ENCODE assay signal across 22 mouse cellular contexts in genomic region chr11:117777111-117777510, GRCm38 (mm10). TPM values are rescaled to one million over a fixed set of nuclear protein-coding genes. Genes with fewer than 3 reads are reported as not detected.
DNase-seq lines count a peak whose midpoint lies in the region; ATAC-seq and TF ChIP-seq lines count a peak whose summit lies in the region.
"Had no signal": no experiment of that assay in that cellular context is flagged by ENCODE, and none has a peak within 500 bp of the region (broad histone marks: within the 10 kb centered on the region; RNA-seq: fewer than 3 reads in every experiment).

No protein-coding gene starts in this region.

- no peak overlapping the region for H3K4me3 ChIP-seq in kidney, postnatal 0 days (replicated peaks; ENCODE audit: low read depth, low read length)
- H3K4me3 ChIP-seq in liver, postnatal 0 days (ENCODE audit: low read depth, low read length), result 0 out of 2 replicates have a peak overlapping the region, but pooled peaks have one; percentile 9
- H3K4me3 ChIP-seq: embryonic facial prominence, embryonic 13.5 days; limb, embryonic 15.5 days; neural tube, embryonic 13.5 days had no signal

- H3K36me3 ChIP-seq in kidney, postnatal 0 days (ENCODE audit: insufficient read depth, low read length), result peaks cover 30% of the 10 kb centered on the region
- H3K36me3 ChIP-seq in liver, postnatal 0 days (replicated peaks; ENCODE audit: insufficient read depth, low read length), result peaks cover 62% of the 10 kb centered on the region
- H3K36me3 ChIP-seq: neural tube, embryonic 13.5 days had no signal

- WGBS in kidney, postnatal 0 days, result 86% methylated on average over 5 of the region's 5 CpGs
- 75% methylated on average over 5 of the region's 5 CpGs for WGBS in liver, postnatal 0 days (ENCODE audit: insufficient replicate concordance)

- H3K4me1 ChIP-seq in kidney, postnatal 0 days (replicated peaks; ENCODE audit: insufficient read depth, low read length), result peaks cover 28% of the 10 kb centered on the region
- peaks cover 23% of the 10 kb centered on the region for H3K4me1 ChIP-seq in liver, postnatal 0 days (ENCODE audit: insufficient read depth)

- no peak overlapping the region for H3K9ac ChIP-seq in kidney, postnatal 0 days (ENCODE audit: low read depth, low read length)
- H3K9ac ChIP-seq in liver, postnatal 0 days (replicated peaks), result peak overlapping the region; percentile 21; the same call in 1 of the 2 replicates
- H3K9ac ChIP-seq: embryonic facial prominence, embryonic 13.5 days; limb, embryonic 15.5 days; neural tube, embryonic 13.5 days had no signal

- no peak for TF ChIP-seq CTCF in kidney, postnatal 0 days (IDR thresholded peaks at IDR 0.05; ENCODE audit: low read depth)
- TF ChIP-seq CTCF in liver, postnatal 0 days (IDR thresholded peaks at IDR 0.05; ENCODE audit: low read depth), result no peak

- no peak overlapping the region for H3K4me2 ChIP-seq in kidney, postnatal 0 days (ENCODE audit: low read length)
- peak overlapping the region; percentile 97 for H3K4me2 ChIP-seq in liver, postnatal 0 days (ENCODE audit: low read depth, low read length)
- H3K4me2 ChIP-seq: embryonic facial prominence, embryonic 13.5 days; heart, embryonic 11.5 days; limb, embryonic 15.5 days; neural tube, embryonic 13.5 days had no signal

- H3K9me3 ChIP-seq in kidney, postnatal 0 days (replicated peaks; ENCODE audit: low read length), result no peaks in the 10 kb centered on the region
- no peaks in the 10 kb centered on the region for H3K9me3 ChIP-seq in liver, postnatal 0 days (ENCODE audit: low read length)
- H3K9me3 ChIP-seq: embryonic facial prominence, embryonic 13.5 days; limb, embryonic 15.5 days; neural tube, embryonic 13.5 days had no signal

- no peaks in the 10 kb centered on the region for H3K27me3 ChIP-seq in kidney, postnatal 0 days (ENCODE audit: insufficient read depth, low read length)
- no peaks in the 10 kb centered on the region for H3K27me3 ChIP-seq in liver, postnatal 0 days (ENCODE audit: insufficient read depth, low read length)

- no peak for ATAC-seq in kidney, postnatal 0 days (replicated peaks; ENCODE audit: low FRiP score, low read depth)
- peak; percentile 38 for ATAC-seq in activated CD4-positive, CD25-positive, alpha-beta regulatory T cell, adult 4 months
- ATAC-seq in liver, postnatal 0 days, result no peak
- ATAC-seq: hindbrain, embryonic 16.5 days; lung, postnatal 0 days had no signal

- no peak for DNase-seq in kidney, postnatal 0 days (ENCODE audit: low spot score)
- DNase-seq in kidney, adult 11 months, result no peak
- peak; percentile 15 to 22 for DNase-seq in B cell, adult 2 months
- no peak for DNase-seq in liver, postnatal 0 days
- no peak for DNase-seq in retina, postnatal 1 day
- no peak for DNase-seq in kidney, postnatal 14 days
- no peak for DNase-seq in frontal cortex, postnatal 36 days (ENCODE audit: low spot score in 2 of 2)
- DNase-seq: adrenal gland, adult 8-10 months; cerebellum, adult 11-12 months; cerebellum, postnatal 36 days; gastrocnemius, postnatal 36 days; kidney, adult 8-10 months; right cerebral cortex, postnatal 14 days had no signal

- H3K27ac ChIP-seq in kidney, postnatal 0 days, result peak overlapping the region; percentile 99; the same call in 1 of the 2 replicates
- peak overlapping the region; percentile 63 for H3K27ac ChIP-seq in liver, postnatal 0 days (ENCODE audit: low read depth)
- H3K27ac ChIP-seq: embryonic facial prominence, embryonic 13.5 days; limb, embryonic 15.5 days; neural tube, embryonic 13.5 days had no signal

- TF ChIP-seq EP300 in liver, postnatal 0 days (IDR thresholded peaks at IDR 0.05; ENCODE audit: low read depth), result no peak

RNA-seq across cellular contexts. Expression of gene Tmc8, which starts 4.8 kb away (rescaled TPM):
- 2.3 and 3.6 TPM in 2 replicates for polyA plus RNA-seq in kidney, postnatal 0 days (2015; fragmentation: Nextera tagmentation; extraction: Ambion mirVana)
- 10 to 100 TPM; 26.8 to 45.3 TPM for polyA plus RNA-seq in activated CD4-positive, CD25-positive, alpha-beta regulatory T cell, adult 4 months (2017; shearing (Covaris generic))
- 6.3 and 6.8 TPM in 2 replicates for polyA plus RNA-seq in liver, postnatal 0 days (2015; fragmentation: Nextera tagmentation; extraction: Ambion mirVana)

RNA-seq across cellular contexts. Expression of gene Tmc6, which starts 4.9 kb away (rescaled TPM):
- 38.8 and 39.2 TPM in 2 replicates for polyA plus RNA-seq in kidney, postnatal 0 days (2015; fragmentation: Nextera tagmentation; extraction: Ambion mirVana)
- polyA plus RNA-seq in activated CD4-positive, CD25-positive, alpha-beta regulatory T cell, adult 4 months (2017; shearing (Covaris generic)), result 100 to 1,000 TPM in 1 of 2 experiments, 10 to 100 TPM in 1; 88.2 to 107 TPM
- 19.0 and 20.2 TPM in 2 replicates for polyA plus RNA-seq in liver, postnatal 0 days (2015; fragmentation: Nextera tagmentation; extraction: Ambion mirVana)

RNA-seq across cellular contexts. Expression of gene 6030468B19Rik, which starts 20.3 kb away (rescaled TPM):
- polyA plus RNA-seq in kidney, postnatal 0 days (2015; fragmentation: Nextera tagmentation; extraction: Ambion mirVana), result not detected in 2 replicates
- 1 to 10 TPM; 1.3 to 1.9 TPM for polyA plus RNA-seq in activated CD4-positive, CD25-positive, alpha-beta regulatory T cell, adult 4 months (2017; shearing (Covaris generic))
- polyA plus RNA-seq in liver, postnatal 0 days (2015; fragmentation: Nextera tagmentation; extraction: Ambion mirVana), result 32.7 and 33.8 TPM in 2 replicates
- polyA plus RNA-seq: C2C12; embryonic facial prominence, embryonic 13.5 days; hindbrain, embryonic 16.5 days; lung, postnatal 0 days had no signal

RNA-seq across cellular contexts. Expression of gene Gm20708, which starts 32.4 kb away (rescaled TPM):
- polyA plus RNA-seq in kidney, postnatal 0 days (2015; fragmentation: Nextera tagmentation; extraction: Ambion mirVana), result 0.19 and 0.21 TPM in 2 replicates
- polyA plus RNA-seq in activated CD4-positive, CD25-positive, alpha-beta regulatory T cell, adult 4 months (2017; shearing (Covaris generic)), result 1 to 10 TPM; 3.8 to 5.6 TPM
- polyA plus RNA-seq in liver, postnatal 0 days (2015; fragmentation: Nextera tagmentation; extraction: Ambion mirVana), result 0.33 and 0.48 TPM in 2 replicates
- polyA plus RNA-seq: large intestine, adult 2 months had no signal

RNA-seq across cellular contexts. Expression of gene Syngr2, which starts 32.4 kb away (rescaled TPM):
- polyA plus RNA-seq in kidney, postnatal 0 days (2015; fragmentation: Nextera tagmentation; extraction: Ambion mirVana), result 107 and 115 TPM in 2 replicates
- polyA plus RNA-seq in activated CD4-positive, CD25-positive, alpha-beta regulatory T cell, adult 4 months (2017; shearing (Covaris generic)), result 100 to 1,000 TPM in 1 of 2 experiments, 10 to 100 TPM in 1; 76.0 to 131 TPM
- 60.6 and 62.2 TPM in 2 replicates for polyA plus RNA-seq in liver, postnatal 0 days (2015; fragmentation: Nextera tagmentation; extraction: Ambion mirVana)

Comparison
In these comparisons a context has a peak if more than half of its experiments do, and no peak if none do; other contexts are left out.
1. DNase-seq: peak in B cell, adult 2 months (2 of 2); none in kidney, postnatal 0 days (single experiment), kidney, adult 11 months (single experiment), liver, postnatal 0 days (single experiment), retina, postnatal 1 day (single experiment), kidney, postnatal 14 days (single experiment) and frontal cortex, postnatal 36 days (0 of 2).
2. RNA of gene 6030468B19Rik, which starts 20.3 kb away (polyA plus RNA-seq): 32.7 to 33.8 TPM in liver, postnatal 0 days; 1.3 to 1.9 TPM in activated CD4-positive, CD25-positive, alpha-beta regulatory T cell, adult 4 months and not detected in kidney, postnatal 0 days; every median in the first group is over 10 times any median in the second.